Mouse (Mus musculus): Measurements from ENCODE around the gene Arl2.

GRCm38 (mm10) chr19:6174771-6175170, 33.4 kb upstream of the Arl2 start:
- no peak for TF ChIP-seq POLR2A (IDR thresholded peaks at IDR 0.05; ENCODE audit: insufficient read depth, low read depth, low read length)
- TF ChIP-seq CTCF (IDR thresholded peaks at IDR 0.05; ENCODE audit: insufficient read depth, low read depth, low read length), result no peak

Measured in olfactory bulb, adult 2 months (tissue).